Mouse (Mus musculus): Measurements from ENCODE around the gene Gck. TPM values are rescaled to one million over a fixed set of nuclear protein-coding genes. Genes with fewer than 3 reads are reported as not detected.

The Gck gene
- polyA plus RNA-seq, 1 experiment from 2014 or later, result 1.7 TPM

DNA sequence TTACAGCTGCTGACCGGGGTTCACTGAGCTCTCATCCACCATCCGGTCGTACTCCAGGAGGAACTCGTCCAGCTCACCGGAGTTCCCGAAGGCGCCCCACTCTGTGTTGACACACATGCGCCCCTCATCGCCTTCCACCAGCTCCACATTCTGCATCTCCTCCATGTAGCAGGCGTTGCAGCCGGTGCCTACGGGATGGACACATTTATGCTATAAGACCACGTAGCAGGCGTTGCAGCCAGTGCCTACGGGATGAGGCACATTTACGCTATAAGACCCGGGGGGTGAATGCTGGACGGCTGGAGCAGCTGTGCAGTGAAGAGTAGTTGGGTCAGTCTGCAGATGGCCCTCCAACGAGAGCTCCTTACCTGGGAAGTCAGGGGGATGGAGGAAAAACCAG, 45.5 kb downstream of the Gck start:
- ATAC-seq (ENCODE audit: low FRiP score, low TSS enrichment), result no peak
- Histone ChIP-seq H3K36me3 (ENCODE audit: insufficient read depth, low read length) (no peaks in the 10 kb centered on the region), H3K4me2 (replicated peaks; ENCODE audit: low read depth, low read length) (no peak overlapping the region), H3K4me3 (ENCODE audit: low read length) (no peak overlapping the region), H3K9me3 (ENCODE audit: low read length) (no peaks in the 10 kb centered on the region), H3K9ac (replicated peaks; ENCODE audit: low read length) (no peak overlapping the region), H3K4me1 (ENCODE audit: insufficient read depth, low read length) (peaks cover 13% of the 10 kb centered on the region), H3K27me3 (ENCODE audit: insufficient read depth, low read length) (peaks cover 8% of the 10 kb centered on the region; the same call in 1 of the 2 replicates), H3K27ac (ENCODE audit: low read length) (no peak overlapping the region)
- WGBS, result 77% methylated on average over 19 of the region's 19 CpGs

DNA sequence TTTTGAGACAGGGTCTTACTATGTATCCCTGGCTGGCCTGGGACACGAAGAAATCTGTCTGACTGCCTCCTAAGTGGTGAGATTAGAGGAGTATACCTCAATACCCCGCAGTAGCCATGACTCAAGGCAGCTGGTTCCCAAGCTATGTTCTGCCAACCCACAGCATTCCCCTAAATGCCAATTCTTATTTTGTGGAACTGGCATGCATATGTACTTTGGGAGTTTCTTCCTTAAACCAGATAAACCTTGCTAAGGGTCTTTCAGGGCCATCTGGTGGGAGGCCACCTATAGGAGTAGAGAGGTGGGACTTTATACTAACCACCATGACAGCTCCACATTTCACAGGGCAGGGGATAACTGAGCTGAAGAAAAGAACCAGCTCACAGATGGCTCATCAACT, 46.0 kb downstream of the Gck start:
- peaks cover 8% of the 10 kb centered on the region; the same call in 1 of the 2 replicates for H3K27me3 ChIP-seq (ENCODE audit: insufficient read depth, low read length)
- peaks cover 13% of the 10 kb centered on the region for H3K4me1 ChIP-seq (ENCODE audit: insufficient read depth, low read length)
- H3K36me3 ChIP-seq (ENCODE audit: insufficient read depth, low read length), result no peaks in the 10 kb centered on the region
- no peak overlapping the region for H3K4me2 ChIP-seq (replicated peaks; ENCODE audit: low read depth, low read length)
- no peaks in the 10 kb centered on the region for H3K9me3 ChIP-seq (ENCODE audit: low read length)
- no peak for ATAC-seq (ENCODE audit: low FRiP score, low TSS enrichment)
- no peak overlapping the region for H3K4me3 ChIP-seq (ENCODE audit: low read length)
- H3K27ac ChIP-seq (ENCODE audit: low read length), result no peak overlapping the region
- H3K9ac ChIP-seq (replicated peaks; ENCODE audit: low read length), result no peak overlapping the region
- WGBS, result 90% methylated on average over 2 of the region's 2 CpGs

DNA sequence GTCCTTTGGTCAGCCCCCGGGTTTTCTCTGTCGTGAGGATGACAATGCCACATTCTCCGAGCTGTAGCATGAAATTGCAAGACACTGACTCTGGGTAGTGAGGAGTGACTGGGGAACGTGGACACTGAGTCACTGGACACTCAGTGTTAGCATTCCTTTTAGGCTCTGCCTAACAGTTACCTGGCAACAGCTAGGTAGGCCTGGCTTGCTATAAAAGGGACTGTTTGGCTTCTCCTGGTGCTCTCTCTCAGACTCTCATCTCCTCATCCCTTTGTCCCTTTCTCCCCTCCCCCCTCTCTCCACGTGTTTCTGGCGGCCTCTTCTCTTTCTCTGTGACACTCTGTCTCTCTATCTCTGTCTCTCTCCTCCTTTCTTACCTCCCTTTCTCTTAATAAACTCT, 47.5 kb downstream of the Gck start:
- H3K27ac ChIP-seq (ENCODE audit: low read length), result no peak overlapping the region
- H3K9me3 ChIP-seq (ENCODE audit: low read length), result no peaks in the 10 kb centered on the region
- peak; percentile 60 for ATAC-seq (ENCODE audit: low FRiP score, low TSS enrichment)
- H3K9ac ChIP-seq (replicated peaks; ENCODE audit: low read length), result peak overlapping the region; percentile 57
- H3K4me2 ChIP-seq (replicated peaks; ENCODE audit: low read depth, low read length), result peak overlapping the region; percentile 76
- WGBS, result 11% methylated on average over 6 of the region's 6 CpGs
- H3K4me3 ChIP-seq (ENCODE audit: low read length), result peak overlapping the region; percentile 40
- no peaks in the 10 kb centered on the region for H3K36me3 ChIP-seq (ENCODE audit: insufficient read depth, low read length)
- peaks cover 8% of the 10 kb centered on the region; the same call in 1 of the 2 replicates for H3K27me3 ChIP-seq (ENCODE audit: insufficient read depth, low read length)
- peaks cover 25% of the 10 kb centered on the region for H3K4me1 ChIP-seq (ENCODE audit: insufficient read depth, low read length)

DNA sequence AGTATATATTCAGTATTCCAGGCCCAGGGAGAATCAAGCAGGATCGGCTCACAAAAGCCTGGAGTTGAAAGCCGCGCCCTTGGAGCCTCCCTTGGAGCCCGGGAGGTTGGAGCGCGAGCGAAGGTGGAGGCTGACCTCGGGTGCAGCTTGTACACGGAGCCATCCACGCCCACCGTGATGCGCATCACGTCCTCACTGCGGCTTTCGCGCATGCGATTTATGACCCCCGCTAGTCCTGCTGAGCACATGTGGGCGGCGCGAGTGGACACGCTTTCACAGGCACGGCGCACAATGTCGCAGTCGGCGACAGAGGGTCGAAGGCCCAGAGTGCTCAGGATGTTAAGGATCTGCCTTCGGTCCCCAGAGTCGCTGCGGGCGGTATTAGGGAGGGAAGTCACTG, 47.9 kb downstream of the Gck start:
- Histone ChIP-seq H3K27me3 (ENCODE audit: insufficient read depth, low read length) (peaks cover 8% of the 10 kb centered on the region; the same call in 1 of the 2 replicates), H3K4me1 (ENCODE audit: insufficient read depth, low read length) (peaks cover 30% of the 10 kb centered on the region), H3K4me3 (ENCODE audit: low read length) (peak overlapping the region; percentile 40), H3K4me2 (replicated peaks; ENCODE audit: low read depth, low read length) (peak overlapping the region; percentile 76), H3K9me3 (ENCODE audit: low read length) (no peaks in the 10 kb centered on the region), H3K27ac (ENCODE audit: low read length) (no peak overlapping the region), H3K36me3 (ENCODE audit: insufficient read depth, low read length) (no peaks in the 10 kb centered on the region), H3K9ac (replicated peaks; ENCODE audit: low read length) (peak overlapping the region; percentile 57)
- 1% methylated on average over 32 of the region's 32 CpGs for WGBS
- peak; percentile 65 for ATAC-seq (ENCODE audit: low FRiP score, low TSS enrichment)

DNA sequence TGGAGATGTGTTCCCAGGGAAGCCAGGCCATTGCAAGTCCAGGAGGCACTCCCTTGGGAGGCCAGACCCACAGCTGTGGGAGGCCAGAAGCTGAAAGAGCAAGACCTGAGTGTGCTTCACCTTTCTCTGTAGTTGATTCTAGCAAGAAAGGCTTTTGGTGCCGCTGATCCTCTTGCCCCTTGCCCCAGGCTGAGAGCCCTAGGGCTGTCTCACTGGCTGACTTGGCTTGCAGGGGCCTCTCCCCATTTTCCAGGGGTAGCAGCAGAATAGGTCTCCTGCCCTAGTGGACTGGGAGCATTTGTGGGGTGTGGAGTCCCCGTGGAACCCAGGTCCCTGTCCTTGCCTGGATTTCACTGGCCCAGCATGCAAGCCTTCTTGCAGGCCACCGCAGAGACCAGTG, 48.6 kb downstream of the Gck start:
- no peak for ATAC-seq (ENCODE audit: low FRiP score, low TSS enrichment)
- WGBS, result 19% methylated on average over 3 of the region's 3 CpGs
- Histone ChIP-seq H3K9ac (replicated peaks; ENCODE audit: low read length) (peak overlapping the region; percentile 57), H3K27me3 (ENCODE audit: insufficient read depth, low read length) (peaks cover 8% of the 10 kb centered on the region; the same call in 1 of the 2 replicates), H3K4me3 (ENCODE audit: low read length) (peak overlapping the region; percentile 40), H3K4me2 (replicated peaks; ENCODE audit: low read depth, low read length) (peak overlapping the region; percentile 76), H3K4me1 (ENCODE audit: insufficient read depth, low read length) (peaks cover 31% of the 10 kb centered on the region), H3K9me3 (ENCODE audit: low read length) (no peaks in the 10 kb centered on the region), H3K36me3 (ENCODE audit: insufficient read depth, low read length) (no peaks in the 10 kb centered on the region), H3K27ac (ENCODE audit: low read length) (no peak overlapping the region)

DNA sequence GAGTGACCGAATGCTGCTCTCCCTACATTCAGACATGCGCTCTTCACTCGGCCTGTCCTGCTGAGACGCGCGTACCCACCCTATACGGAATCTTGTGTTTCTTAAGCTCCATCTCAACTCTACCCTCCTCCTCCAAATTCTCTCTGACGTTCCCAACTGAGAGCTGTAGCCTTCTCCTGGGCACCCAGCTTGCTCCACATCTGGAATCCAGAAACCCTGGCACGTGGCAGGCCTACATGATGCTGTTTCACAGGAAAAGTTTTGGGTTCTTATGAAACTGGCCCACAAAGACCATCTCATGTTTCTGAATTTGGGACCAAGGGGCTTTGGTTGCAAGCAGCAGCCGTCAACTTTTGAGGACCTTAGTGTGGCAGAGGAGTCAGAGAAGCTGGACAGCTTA, 50.6 kb downstream of the Gck start:
- Histone ChIP-seq H3K4me1 (ENCODE audit: insufficient read depth, low read length) (peaks cover 34% of the 10 kb centered on the region), H3K9me3 (ENCODE audit: low read length) (no peaks in the 10 kb centered on the region), H3K27ac (ENCODE audit: low read length) (no peak overlapping the region), H3K36me3 (ENCODE audit: insufficient read depth, low read length) (no peaks in the 10 kb centered on the region), H3K27me3 (ENCODE audit: insufficient read depth, low read length) (peaks cover 8% of the 10 kb centered on the region; the same call in 1 of the 2 replicates), H3K9ac (replicated peaks; ENCODE audit: low read length) (no peak overlapping the region), H3K4me3 (ENCODE audit: low read length) (no peak overlapping the region), H3K4me2 (replicated peaks; ENCODE audit: low read depth, low read length) (no peak overlapping the region)
- WGBS, result 94% methylated on average over 10 of the region's 10 CpGs
- ATAC-seq (ENCODE audit: low FRiP score, low TSS enrichment), result no peak

DNA sequence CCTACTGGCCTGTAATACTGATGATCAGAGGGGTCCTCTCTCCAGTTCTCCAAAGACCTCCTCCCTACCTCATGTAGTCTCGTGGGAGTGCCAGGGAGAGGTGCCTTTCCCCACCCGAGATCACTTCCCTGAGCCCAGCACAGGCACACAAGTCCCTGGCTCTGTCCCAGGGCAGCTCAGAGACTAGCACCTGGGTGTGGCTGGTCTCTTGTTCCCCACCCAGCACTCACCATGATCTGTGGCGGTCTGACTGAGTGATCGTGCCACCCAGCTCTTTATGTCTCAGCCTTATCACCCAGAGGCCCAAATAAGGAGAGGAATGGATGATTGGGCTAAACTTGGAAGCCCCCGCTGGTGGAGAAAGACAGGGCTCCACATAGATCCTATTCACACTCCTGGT, 51.4 kb downstream of the Gck start, which contains the start of gene Myl7:
Gene Myl7 (minus strand): TSS at position 252 of the 400 bp plus-strand sequence.
- H3K36me3 ChIP-seq (ENCODE audit: insufficient read depth, low read length), result no peaks in the 10 kb centered on the region
- no peak within 1 kb of the TSS for H3K27ac ChIP-seq (ENCODE audit: low read length)
- H3K9ac ChIP-seq (replicated peaks; ENCODE audit: low read length), result no peak within 1 kb of the TSS
- H3K4me1 ChIP-seq (ENCODE audit: insufficient read depth, low read length), result peaks cover 42% of the 10 kb centered on the region
- H3K4me2 ChIP-seq (replicated peaks; ENCODE audit: low read depth, low read length), result peak within 1 kb of the TSS; percentile 24; the same call in 1 of the 2 replicates
- WGBS, result 72% methylated on average over 5 of the region's 5 CpGs
- no peak within 1 kb of the TSS for H3K4me3 ChIP-seq (ENCODE audit: low read length)
- H3K9me3 ChIP-seq (ENCODE audit: low read length), result no peaks in the 10 kb centered on the region
- no peak for ATAC-seq (ENCODE audit: low FRiP score, low TSS enrichment)
- peaks cover 8% of the 10 kb centered on the region; the same call in 1 of the 2 replicates for H3K27me3 ChIP-seq (ENCODE audit: insufficient read depth, low read length)

DNA sequence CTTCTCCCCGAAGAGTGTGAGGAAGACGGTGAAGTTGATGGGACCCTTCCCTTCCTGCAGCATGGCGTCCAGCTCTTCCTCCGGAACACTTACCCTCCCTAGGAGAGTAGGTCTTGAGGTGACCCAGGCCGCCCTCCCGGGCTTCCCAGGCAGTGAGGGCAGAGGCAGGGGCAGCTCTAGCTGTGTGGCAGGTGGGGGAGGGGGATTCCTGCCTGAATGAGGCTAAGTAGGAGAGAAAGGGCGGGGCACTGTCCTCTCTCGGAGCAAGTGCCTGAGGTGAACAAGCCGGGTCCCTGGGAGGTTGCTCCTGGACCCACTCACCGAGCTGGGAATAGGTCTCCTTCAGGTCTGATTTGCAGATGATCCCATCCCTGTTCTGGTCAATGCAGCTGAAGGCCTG, 52.0 kb downstream of the Gck start:
- Histone ChIP-seq H3K36me3 (ENCODE audit: insufficient read depth, low read length) (no peaks in the 10 kb centered on the region), H3K9ac (replicated peaks; ENCODE audit: low read length) (no peak overlapping the region), H3K9me3 (ENCODE audit: low read length) (no peaks in the 10 kb centered on the region), H3K4me2 (replicated peaks; ENCODE audit: low read depth, low read length) (peak overlapping the region; percentile 24; the same call in 1 of the 2 replicates), H3K4me1 (ENCODE audit: insufficient read depth, low read length) (peaks cover 47% of the 10 kb centered on the region), H3K27me3 (ENCODE audit: insufficient read depth, low read length) (peaks cover 6% of the 10 kb centered on the region; the same call in 1 of the 2 replicates), H3K27ac (ENCODE audit: low read length) (no peak overlapping the region), H3K4me3 (ENCODE audit: low read length) (no peak overlapping the region)
- no peak for ATAC-seq (ENCODE audit: low FRiP score, low TSS enrichment)
- 20% methylated on average over 10 of the region's 10 CpGs for WGBS

DNA sequence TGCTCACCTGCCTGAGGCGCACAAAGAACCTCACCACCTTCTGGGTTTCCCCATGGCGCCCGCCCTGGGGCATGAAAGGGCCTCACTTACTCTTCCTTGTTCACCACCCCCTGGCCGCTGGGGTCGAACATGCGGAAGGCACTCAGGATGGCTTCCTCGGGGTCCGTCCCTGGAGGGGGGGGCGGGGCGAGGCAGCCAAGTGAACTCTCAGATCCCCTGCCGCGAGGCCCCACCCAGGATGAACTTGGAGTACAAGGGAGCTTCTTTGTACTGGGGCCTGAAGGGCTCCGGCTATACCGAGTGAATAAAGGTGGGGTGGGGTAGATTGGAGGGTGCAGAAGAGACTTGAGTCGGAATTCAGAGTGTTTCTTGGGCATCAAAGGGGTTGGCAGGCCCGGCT, 52.7 kb downstream of the Gck start:
- ATAC-seq (ENCODE audit: low FRiP score, low TSS enrichment), result no peak
- peaks cover 50% of the 10 kb centered on the region for H3K4me1 ChIP-seq (ENCODE audit: insufficient read depth, low read length)
- H3K27me3 ChIP-seq (ENCODE audit: insufficient read depth, low read length), result peaks cover 3% of the 10 kb centered on the region; the same call in 1 of the 2 replicates
- no peaks in the 10 kb centered on the region for H3K36me3 ChIP-seq (ENCODE audit: insufficient read depth, low read length)
- H3K4me3 ChIP-seq (ENCODE audit: low read length), result no peak overlapping the region
- H3K9me3 ChIP-seq (ENCODE audit: low read length), result no peaks in the 10 kb centered on the region
- H3K9ac ChIP-seq (replicated peaks; ENCODE audit: low read length), result no peak overlapping the region
- 22% methylated on average over 16 of the region's 16 CpGs for WGBS
- no peak overlapping the region for H3K27ac ChIP-seq (ENCODE audit: low read length)
- H3K4me2 ChIP-seq (replicated peaks; ENCODE audit: low read depth, low read length), result peak overlapping the region; percentile 24; the same call in 1 of the 2 replicates

DNA sequence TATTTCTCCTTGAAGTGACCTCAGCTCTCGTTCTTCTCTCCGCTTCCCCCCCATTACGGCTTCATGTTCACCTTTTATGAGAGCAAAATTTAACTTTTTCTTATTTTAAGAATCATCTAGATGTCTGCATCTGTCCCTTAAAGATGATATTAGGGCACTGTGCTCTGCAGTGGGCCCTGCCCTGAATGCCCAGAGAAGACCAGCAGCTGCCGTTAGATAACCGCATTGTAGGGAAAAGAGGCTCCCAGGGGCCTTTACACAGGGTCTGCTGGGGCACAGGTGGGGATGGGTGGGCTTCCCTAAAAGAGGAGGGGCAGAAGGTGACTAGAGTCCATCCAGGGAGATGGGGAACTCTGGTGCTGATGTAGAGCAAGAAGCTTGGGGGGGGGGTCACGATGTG, 56.1 kb downstream of the Gck start:
- 75% methylated on average over 6 of the region's 6 CpGs for WGBS
- 0 out of 2 replicates have a peak overlapping the region, but pooled peaks have one; percentile 18 for H3K27ac ChIP-seq (ENCODE audit: low read length)
- no peak for ATAC-seq (ENCODE audit: low FRiP score, low TSS enrichment)

More for the DNA sequence above, 56.1 kb downstream of the Gck start:
- no peak overlapping the region for H3K4me2 ChIP-seq (replicated peaks; ENCODE audit: low read depth, low read length)
- H3K4me3 ChIP-seq (ENCODE audit: low read length), result no peak overlapping the region
- H3K4me1 ChIP-seq (ENCODE audit: insufficient read depth, low read length), result peaks cover 54% of the 10 kb centered on the region
- H3K36me3 ChIP-seq (ENCODE audit: insufficient read depth, low read length), result no peaks in the 10 kb centered on the region
- 0 out of 2 replicates have a peak overlapping the region, but pooled peaks have one; percentile 15 for H3K9ac ChIP-seq (replicated peaks; ENCODE audit: low read length)
- no peaks in the 10 kb centered on the region for H3K27me3 ChIP-seq (ENCODE audit: insufficient read depth, low read length)
- no peaks in the 10 kb centered on the region for H3K9me3 ChIP-seq (ENCODE audit: low read length)

Measured in kidney, embryonic 16.5 days (tissue).